Mouse (Mus musculus): ENCODE data around the gene Gspt1. TPM values are rescaled to one million over a fixed set of nuclear protein-coding genes. Genes with fewer than 3 reads are reported as not detected.
A peak's percentile ranks its signal among the peaks of the same experiment; 100 is the strongest.

The Gspt1 gene
- total and polyA plus RNA-seq, 3 experiments = 111 to 886 (median 147) TPM

DNA sequence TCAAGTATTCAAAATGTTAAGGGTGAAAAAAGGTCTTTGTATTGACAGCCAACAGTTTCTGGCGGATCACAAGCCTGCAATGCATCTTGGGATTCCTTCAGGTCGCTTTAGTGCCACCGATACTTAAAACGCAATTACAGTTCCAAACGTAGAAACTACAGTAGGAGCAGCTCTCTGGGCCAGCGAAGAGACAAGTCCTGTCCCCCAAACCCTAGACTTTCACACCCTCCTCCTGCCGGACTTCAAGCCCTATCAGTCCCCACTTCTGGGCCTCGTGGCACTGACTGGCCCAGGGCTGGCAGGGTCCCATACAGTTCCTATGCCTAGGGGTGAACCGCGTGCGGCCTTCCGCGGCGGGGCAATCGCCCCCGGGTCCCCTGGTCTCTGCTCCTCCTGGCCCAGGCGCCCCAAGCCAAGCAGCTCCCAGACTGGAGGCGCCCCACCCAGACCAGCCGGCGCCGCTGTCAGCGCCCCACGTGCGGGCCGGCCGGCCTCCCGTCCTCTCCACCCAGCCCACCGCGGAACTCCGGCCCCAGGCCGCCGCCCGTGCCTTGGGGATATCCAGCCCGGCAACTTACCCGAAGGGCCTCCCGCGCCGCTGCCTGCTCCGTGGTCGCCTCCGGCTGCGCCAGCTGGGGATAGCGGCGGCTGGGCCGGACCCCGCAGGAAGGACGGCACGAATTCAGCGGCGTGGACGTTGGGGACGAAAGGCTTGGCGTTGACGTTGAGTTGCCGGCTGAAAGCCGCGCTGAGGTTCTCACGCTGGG is 877 bp downstream of the Gspt1 start (continued):
- TF ChIP-seq ELF1 (IDR thresholded peaks at IDR 0.05; ENCODE audit: low read depth, low read length) (no peak), JUND (conservative IDR thresholded peaks at IDR 0.05; ENCODE audit: low read depth, low read length) (no peak), USF2 (conservative IDR thresholded peaks at IDR 0.05; ENCODE audit: low read depth, low read length) (no peak), GABPA (IDR thresholded peaks at IDR 0.05; ENCODE audit: insufficient replicate concordance, low read depth, low read length) (no peak), ZC3H11A (IDR thresholded peaks at IDR 0.05; ENCODE audit: low read depth, low read length) (no peak), MAZ (IDR thresholded peaks at IDR 0.05; ENCODE audit: low read depth, low read length) (no peak), SMC3 (IDR thresholded peaks at IDR 0.05; ENCODE audit: low read depth, low read length) (no peak), E2F4 (IDR thresholded peaks at IDR 0.05; ENCODE audit: insufficient replicate concordance, low read depth, low read length) (no peak), POLR2AphosphoS2 (IDR thresholded peaks at IDR 0.05; ENCODE audit: low read depth, low read length) (0 out of 2 replicates have a peak, but pooled peaks have one; percentile 49), SIN3A (IDR thresholded peaks at IDR 0.05; ENCODE audit: low read length) (peak; percentile 70; the same call in 1 of the 2 replicates), TCF12 (IDR thresholded peaks at IDR 0.05; ENCODE audit: low read depth, low read length) (no peak), ZNF384 (IDR thresholded peaks at IDR 0.05; ENCODE audit: low read depth, low read length) (no peak), NELFE (IDR thresholded peaks at IDR 0.05; ENCODE audit: low read depth, low read length) (no peak), BHLHE40 (IDR thresholded peaks at IDR 0.05; ENCODE audit: low read depth, low read length) (0 out of 2 replicates have a peak, but pooled peaks have one; percentile 34), RCOR1 (conservative IDR thresholded peaks at IDR 0.05; ENCODE audit: low read depth, low read length) (no peak), CHD1 (IDR thresholded peaks at IDR 0.05; ENCODE audit: low read depth, low read length) (peak; percentile 23; the same call in 1 of the 2 replicates)

DNA sequence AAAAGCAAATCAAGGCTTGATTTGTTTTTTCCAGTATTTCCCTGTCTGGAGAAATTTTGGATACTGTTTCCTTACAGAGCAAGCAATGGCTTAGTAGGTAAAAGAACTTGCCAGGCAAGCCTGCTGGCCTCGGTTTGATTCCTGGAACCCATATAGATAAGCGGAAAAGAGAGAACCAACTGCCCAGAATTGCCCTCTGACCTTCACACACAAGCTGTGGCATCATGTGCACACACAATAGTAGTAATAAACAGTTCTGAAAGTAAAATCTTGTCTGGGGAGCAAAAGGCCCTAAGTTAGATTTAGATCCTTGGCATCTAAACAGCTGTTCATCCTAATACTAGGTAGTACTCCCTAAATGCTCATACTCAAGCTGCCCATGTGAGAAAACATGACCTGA is 6.3 kb downstream of the Gspt1 start:
- in situ Hi-C loops (cut with MboI; ENCODE audit: low pct_ligation_motif_present, low pct_unique_long_range_greater_than_20kb, low sequenced_read_pairs) = no loop called here
- Histone ChIP-seq H3K4me3 (replicated peaks in 1 of 3; ENCODE audit: low read depth in 2 of 3, low read length in 2 of 3, poor library complexity in 1 of 3) (no peak overlapping the region), H3K79me2 (replicated peaks; ENCODE audit: control insufficient read depth, extremely low read depth, insufficient read depth, poor library complexity, severe bottlenecking) (peaks cover 89% of the 10 kb centered on the region), H3K36me3 (replicated peaks in 1 of 2; ENCODE audit: control insufficient read depth in 1 of 2, insufficient read depth in 1 of 2, low read length in 1 of 2) (peaks cover 4 to 56% of the 10 kb centered on the region in 2 experiments), H3K4me1 (ENCODE audit: control insufficient read depth in 1 of 2, insufficient read depth in 2 of 2) (peaks cover 2 to 47% of the 10 kb centered on the region in 2 experiments; a peak in 3 of 4 replicates), H3K27ac (ENCODE audit: insufficient read depth, low read depth) (no peak overlapping the region), H3K4me2 (ENCODE audit: insufficient read depth, low read depth, poor library complexity, severe bottlenecking) (no peak overlapping the region), H3K9me3 (replicated peaks; ENCODE audit: low read length) (no peaks in the 10 kb centered on the region), H3K9ac (ENCODE audit: insufficient read depth, low read depth) (no peak overlapping the region), H3K27me3 (replicated peaks) (no peaks in the 10 kb centered on the region)
- no peak for DNase-seq (ENCODE audit: extremely low read depth)
- TF ChIP-seq TCF12 (IDR thresholded peaks at IDR 0.05; ENCODE audit: low read depth, low read length) = no peak
- no peak for TF ChIP-seq NRF1 (IDR thresholded peaks at IDR 0.05; ENCODE audit: low read depth, low read length)
- TF ChIP-seq POLR2AphosphoS2 (IDR thresholded peaks at IDR 0.05; ENCODE audit: low read depth, low read length) = no peak
- no peak for TF ChIP-seq MEF2A (IDR thresholded peaks at IDR 0.05; ENCODE audit: borderline replicate concordance, low read depth, low read length)
- TF ChIP-seq SMC3 (IDR thresholded peaks at IDR 0.05; ENCODE audit: low read depth, low read length) = no peak
- no peak for TF ChIP-seq MXI1 (IDR thresholded peaks at IDR 0.05; ENCODE audit: low read depth, low read length)
- dilution Hi-C loops (cut with MboI; ENCODE audit: extremely low pct_ligation_motif_present, extremely low pct_unique_long_range_greater_than_20kb, low sequenced_read_pairs) = no loop called here

Data from CH12.LX (cell line).